Mouse (Mus musculus) embryo, embryonic 11.5 days (tissue): ENCODE results near the gene Kcna5.

ENCODE experiments used
- DNase-seq: peaks from one replicate; pipeline ENCODE4 v3.0.0-alpha.2; 2012; ENCODE audit warnings: low read depth, low spot score

Gene Kcna5

DNA sequence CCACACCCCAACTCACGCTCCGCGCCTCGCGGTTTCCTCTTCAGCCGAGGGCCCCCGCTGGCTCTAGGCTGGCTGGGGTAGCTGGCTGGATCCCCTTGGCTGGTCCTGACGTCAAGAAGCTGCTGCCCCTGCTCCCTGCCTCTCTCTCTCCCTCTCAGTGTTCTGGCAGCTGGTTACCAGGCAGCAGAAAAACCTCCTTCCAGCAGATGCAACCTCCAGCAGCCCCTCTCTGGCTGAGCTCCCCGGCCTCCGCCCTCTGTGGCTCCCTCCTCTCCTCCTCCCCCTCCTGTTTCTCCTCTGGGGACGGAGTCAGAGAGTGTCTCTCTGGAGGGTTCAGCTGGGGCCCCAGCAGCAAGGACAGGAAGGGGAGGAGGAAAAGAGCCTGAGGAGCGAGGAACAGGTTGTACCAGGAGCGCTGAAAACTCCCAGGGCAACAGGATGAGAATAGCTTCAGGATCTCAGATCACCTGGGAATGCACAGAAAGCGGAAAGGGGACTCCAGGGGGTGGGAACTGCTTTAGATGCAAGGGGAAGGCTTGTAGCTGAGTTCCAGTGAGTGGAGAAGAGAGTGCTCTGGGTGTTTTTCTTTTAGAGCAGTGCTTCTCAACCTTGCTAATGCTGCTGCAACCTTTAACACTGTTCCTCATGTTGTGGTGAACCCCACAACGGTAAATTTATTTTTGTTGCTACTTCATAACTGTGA lies at the start of gene Kcna5:
Gene Kcna5 (minus strand): TSS at position 205 of the 703 bp plus-strand sequence.
- DNase-seq: no peak

DNA sequence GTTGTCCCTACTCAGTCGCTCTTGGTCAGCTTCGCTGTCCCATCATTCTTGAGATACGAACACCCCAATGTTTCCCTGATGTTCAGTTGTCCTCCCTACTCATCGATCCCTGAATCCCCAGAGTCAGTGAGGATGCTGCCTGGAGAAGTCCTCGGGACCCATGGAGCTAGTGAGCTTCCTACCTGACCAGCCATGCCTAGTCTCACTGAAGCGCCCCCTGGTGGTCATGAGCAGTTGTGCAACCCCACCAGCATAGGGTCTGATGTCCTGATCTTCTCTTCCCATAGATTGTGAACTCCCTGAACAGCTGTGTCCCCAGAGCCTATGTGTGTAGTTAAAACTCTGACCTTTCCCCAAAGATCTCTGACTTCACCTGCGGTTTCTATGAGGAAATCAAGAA lies 47.9 kb upstream of the Kcna5 start:
- DNase-seq: no peak

- DNase-seq: no peak
Measured at GRCm38 (mm10) chr6:126581632-126582031, 46.4 kb upstream of the Kcna5 start.

- DNase-seq: no peak
Measured at GRCm38 (mm10) chr6:126580571-126580970, 45.4 kb upstream of the Kcna5 start.

DNA sequence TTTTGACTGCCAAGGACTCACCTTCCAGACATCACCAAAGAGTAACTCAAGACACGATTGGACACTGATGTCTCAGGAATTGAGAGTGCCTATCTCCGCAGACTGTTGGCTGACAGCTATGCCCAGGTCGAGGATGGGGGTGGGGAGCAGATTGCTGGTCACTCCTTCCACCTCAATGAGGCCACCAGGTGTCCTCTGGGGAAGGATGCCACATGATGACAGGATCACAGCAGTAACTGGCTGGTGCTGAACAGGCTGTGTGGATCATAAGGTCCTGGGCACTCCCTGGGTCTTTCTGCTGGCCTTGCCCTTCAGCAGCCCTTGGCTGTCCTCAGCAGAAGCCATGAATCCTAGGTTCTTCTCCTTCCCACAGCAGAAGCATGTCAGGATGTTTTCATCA lies 42.2 kb upstream of the Kcna5 start:
- DNase-seq: no peak

DNA sequence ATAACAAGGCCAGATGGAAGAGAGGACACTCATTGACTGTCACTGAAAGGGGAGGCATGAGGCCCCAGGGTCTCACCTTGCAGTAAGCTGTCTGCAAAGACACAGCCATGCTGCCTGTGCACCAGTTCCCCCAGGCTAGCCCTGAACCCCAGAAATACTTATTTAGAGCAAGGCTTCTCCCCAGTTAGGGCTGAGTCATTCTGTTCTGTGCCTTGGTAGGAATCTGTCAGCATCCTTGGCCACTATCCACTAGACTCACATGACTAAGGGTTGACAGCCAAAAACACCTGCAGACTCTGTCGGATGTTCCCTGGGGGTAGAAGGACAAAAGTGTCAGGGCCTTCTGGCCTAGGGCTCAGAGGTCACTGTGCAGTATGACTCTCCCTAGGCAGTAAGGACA lies 41.4 kb upstream of the Kcna5 start:
- no peak for DNase-seq

DNA sequence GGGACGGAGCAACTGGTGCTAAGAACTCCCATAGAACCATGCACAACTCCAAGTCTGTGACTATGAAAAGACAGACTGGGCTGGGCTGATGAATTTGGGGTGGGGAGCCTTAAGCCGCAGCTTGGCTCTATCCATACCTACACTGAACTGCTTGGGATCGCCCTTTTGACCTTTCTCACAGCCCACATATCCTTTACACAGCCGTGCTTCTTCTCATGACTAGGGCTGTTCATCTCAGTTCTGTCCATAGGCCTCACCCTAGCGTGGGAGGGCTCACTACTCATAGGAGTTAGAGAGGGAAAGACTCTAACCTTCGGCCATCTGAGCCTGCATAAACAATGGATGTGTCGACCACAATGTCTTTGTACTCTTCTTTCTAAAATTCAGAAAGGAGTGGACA lies 39.6 kb upstream of the Kcna5 start:
- no peak for DNase-seq

DNA sequence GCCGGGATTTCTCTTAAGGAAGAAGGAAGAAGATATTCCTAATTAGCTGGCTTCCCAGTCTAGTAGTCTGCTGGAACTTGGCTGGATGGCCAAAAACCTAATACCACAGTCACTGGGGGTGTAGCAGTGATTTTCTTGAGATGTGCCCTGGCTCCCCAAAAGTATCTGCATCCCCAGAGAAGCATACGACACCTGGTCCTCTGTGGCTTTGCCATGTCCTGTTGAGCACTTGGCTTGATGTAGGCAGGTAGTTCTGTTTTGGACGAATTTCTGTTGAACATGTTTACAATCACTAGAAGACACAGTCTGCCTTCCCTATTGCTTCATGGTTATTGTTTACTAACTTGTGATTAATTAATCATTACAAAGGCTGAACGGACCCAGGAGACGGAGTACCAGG lies 37.8 kb upstream of the Kcna5 start:
- DNase-seq: no peak

DNA sequence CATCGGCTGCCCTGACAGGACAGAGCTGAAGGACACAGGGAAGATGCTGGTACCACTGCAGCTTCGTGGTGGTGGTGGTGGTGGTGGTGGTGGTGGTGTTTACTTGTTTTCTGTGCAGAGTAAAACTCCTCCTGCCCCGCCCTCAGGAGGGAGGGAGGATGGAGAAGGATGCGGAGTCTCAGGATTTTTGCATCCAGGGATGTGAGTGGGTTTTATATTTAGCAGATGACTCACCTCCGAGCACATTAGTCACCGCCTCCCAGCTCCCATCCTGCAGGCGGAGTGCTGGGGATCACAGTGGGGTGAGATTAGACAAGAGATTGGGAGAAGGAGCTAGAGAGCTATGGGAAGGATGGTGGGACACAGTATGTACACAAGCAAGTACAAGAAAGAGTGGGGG lies 34.6 kb upstream of the Kcna5 start:
- DNase-seq: no peak

DNA sequence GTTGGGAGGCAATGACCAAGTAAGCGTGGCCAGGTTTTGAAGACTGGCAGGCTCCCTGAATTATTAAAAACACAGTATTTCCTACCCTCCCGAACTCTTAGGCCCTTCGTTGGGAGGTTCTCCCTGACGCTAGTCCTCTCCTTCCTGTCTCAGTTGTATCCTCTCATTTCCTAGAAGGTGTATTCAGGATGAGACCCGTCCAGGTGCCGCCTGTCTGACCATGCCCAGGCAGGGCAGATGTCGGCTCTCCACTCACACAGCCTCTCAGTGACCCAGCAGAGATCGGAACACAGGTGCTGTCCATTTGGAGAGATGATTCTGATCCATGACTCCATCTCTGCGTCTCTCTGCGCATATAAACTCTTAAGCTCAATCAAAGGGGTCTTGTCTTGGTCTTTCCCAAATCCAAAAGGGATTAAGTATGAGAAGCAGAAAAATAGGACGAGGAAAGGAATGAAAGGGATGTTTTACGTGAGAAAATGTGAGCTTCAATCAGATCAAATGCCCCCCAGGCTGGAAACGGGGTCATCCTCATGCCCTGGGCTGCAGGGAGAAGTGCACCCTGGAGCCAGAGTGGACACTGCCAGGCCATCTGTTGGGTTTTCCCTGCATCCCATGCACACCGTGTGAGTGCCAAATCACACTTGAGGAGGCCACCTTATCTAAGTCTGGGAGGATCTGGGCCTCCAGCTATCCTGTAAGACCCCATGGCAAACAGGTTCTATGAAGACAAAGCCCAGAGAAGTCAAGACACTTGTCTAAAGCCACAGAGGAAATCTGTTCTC lies 33.0 kb upstream of the Kcna5 start:
- no peak for DNase-seq

GRCm38 (mm10) chr6:126567326-126567725 lies 32.1 kb upstream of the Kcna5 start:
- DNase-seq: no peak

GRCm38 (mm10) chr6:126564376-126564775 lies 29.2 kb upstream of the Kcna5 start:
- no peak for DNase-seq

DNA sequence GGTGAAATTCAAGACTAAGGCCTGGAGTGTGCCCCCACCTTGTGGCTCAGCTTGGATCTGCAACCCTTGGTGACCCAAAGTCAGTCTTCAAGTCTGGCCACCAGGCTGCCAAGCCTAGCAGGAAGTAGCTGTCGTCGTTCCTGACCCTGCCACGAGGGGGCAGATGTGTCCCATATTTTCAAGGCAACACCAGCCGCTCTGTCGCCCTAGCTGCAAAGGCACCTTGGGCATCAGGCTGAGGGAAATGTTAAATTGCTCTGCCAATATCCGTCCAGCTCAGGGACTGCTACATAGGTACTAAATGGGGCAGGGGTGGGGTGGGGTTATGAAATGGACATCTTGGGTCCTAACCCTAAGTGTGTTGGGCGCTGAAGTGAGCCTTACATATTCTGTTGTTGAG lies 28.7 kb upstream of the Kcna5 start:
- peak; percentile 76 for DNase-seq

GRCm38 (mm10) chr6:126561702-126562101 lies 26.5 kb upstream of the Kcna5 start:
- no peak for DNase-seq

DNA sequence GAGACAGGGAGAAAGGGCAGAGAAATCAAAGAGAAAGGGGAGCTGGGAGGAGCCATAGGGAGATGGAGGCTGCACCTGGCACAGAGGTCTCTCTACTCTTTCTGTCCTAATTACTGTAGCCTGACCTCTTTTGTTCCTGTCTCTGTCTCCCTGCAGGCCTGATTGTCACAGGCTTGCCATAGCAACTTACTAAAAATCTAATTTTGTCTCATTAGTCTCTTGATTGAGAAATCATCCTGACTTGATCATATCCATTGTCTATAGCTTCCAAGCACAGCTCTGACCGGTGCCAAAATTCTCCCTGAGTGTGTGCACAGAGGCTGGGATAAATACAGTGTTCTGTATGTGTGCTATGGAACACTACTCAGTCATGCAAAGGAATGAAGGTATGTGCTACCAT lies 25.5 kb upstream of the Kcna5 start:
- no peak for DNase-seq

- no peak for DNase-seq
Measured at GRCm38 (mm10) chr6:126560036-126560435, 24.8 kb upstream of the Kcna5 start.

- DNase-seq: no peak
Measured at GRCm38 (mm10) chr6:126558276-126558675, 23.1 kb upstream of the Kcna5 start.

GRCm38 (mm10) chr6:126553812-126554211 lies 18.6 kb upstream of the Kcna5 start:
- no peak for DNase-seq

DNA sequence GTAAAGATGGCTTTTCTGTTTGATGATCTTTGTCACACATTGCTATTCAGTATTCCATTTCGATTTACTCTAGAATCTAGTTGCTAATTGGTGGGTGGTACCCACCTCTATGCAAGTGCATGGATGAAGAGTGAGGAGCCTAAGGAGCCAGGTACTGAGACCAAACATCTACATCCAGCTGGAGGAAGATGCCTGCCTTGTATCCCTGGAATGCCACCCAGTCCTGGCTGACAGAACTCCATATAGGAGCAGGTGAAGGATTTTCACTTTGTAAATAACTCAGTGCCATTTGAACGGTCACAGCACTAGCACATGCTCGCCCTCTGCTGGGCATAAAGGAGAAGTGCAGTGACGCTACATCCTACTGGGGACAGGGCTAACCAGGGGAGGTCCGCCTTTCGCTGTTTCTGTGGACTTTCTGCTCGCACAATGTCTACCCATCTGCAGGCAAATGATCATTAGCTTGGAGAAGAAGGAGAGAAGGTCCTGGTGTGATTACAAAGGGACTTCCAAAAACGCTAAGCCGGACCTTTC lies 16.7 kb upstream of the Kcna5 start:
- peak; percentile 60 for DNase-seq

DNA sequence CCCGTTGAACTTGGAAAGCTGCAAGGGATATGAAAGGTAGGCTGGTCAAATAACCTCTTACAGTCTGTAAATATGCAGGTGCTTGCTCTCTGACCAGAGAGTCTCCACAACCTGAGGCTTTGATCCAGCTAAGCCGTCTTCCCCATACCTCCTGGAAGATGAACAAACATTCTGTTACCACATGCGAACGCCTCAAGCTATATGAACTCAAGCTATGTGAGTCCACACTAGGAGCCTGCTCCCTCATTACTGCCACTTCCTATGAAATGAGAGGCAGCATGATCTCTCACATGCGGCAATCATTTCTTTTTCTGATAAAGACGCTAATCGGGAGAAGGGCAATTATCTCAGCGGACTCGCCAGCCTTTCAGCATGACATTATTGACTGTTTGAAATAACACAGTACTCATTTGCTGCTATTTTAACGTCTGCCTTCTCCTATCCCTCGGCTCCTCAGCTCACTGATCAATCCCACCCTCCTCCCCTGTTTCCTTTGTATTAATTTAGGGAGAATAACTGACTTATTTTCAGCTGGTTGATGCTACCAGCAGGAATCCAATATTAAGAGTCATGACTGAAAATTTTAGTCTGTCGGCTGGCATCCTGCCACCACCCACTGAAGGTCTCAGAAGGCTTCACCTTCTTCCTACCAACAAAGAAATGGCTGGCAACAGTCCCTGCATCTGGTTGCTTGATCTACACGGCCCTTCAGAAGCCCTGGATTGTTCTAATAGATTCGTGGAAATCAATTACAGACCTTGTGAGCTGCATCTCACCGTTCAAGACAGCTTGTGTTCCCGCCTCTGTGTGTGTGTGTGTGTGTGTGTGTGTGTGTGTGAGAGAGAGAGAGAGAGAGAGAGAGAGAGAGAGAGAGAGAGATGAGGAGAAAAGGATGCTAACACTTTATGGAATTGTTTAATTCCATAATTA lies 9.2 kb upstream of the Kcna5 start:
- DNase-seq: no peak

DNA sequence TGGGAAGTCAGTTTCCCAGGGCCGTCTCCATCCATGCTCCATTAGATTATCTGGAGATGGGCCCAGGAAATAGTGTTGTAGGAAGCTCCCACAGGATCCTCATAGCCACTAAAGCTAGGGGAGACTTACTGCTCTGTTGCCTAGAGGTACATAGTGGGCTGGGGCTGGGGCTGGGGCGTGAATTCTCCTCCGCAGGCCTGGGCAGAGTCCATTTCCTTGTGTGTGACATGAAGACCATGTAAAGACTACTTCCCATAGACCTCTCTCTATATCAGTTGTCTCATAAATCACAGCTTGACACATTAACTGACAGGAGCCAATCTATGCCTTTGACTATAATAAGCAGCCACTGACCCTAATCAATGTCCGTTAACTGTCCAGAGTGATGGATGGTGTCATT lies 7.5 kb upstream of the Kcna5 start:
- no peak for DNase-seq

- no peak for DNase-seq
Measured at GRCm38 (mm10) chr6:126537512-126537911, 2.3 kb upstream of the Kcna5 start.
